Mouse (Mus musculus): ENCODE measurements at regions not wholly inside any gene's neighbourhood (a gene's known extent, or its start where the extent isn't known, plus 50 kb on each side); places are given as distances from the start of the nearest gene placed in this dataset.
A peak's percentile ranks its signal among the peaks of the same experiment; 100 is the strongest.

- H3K27me3 ChIP-seq (ENCODE audit: poor library complexity, severe bottlenecking) = no peaks in the 10 kb centered on the region
- peaks cover 34% of the 10 kb centered on the region for H3K36me3 ChIP-seq (replicated peaks)
- WGBS = 87% methylated on average over 1 of the region's 1 CpGs
- peaks cover 28% of the 10 kb centered on the region for H3K4me1 ChIP-seq
- H3K9me3 ChIP-seq = peaks cover 18% of the 10 kb centered on the region
- DNase-seq (ENCODE audit: extremely low spot score, low spot score) = no peak
- H3K4me3 ChIP-seq = no peak overlapping the region
- H3K27ac ChIP-seq = no peak overlapping the region
Measured at GRCm38 (mm10) chr5:64486761-64487160, 316.4 kb upstream of the Klf3 start.

GRCm38 (mm10) chr5:64487698-64488398 lies 315.3 kb upstream of the Klf3 start:
- H3K4me1 ChIP-seq = peaks cover 28% of the 10 kb centered on the region
- no peak overlapping the region for H3K4me3 ChIP-seq
- peaks cover 27% of the 10 kb centered on the region for H3K36me3 ChIP-seq (replicated peaks)
- DNase-seq (ENCODE audit: extremely low spot score, low spot score) = no peak
- WGBS = 87% methylated on average over 14 of the region's 14 CpGs
- H3K9me3 ChIP-seq = peaks cover 14% of the 10 kb centered on the region
- 0 out of 2 replicates have a peak overlapping the region, but pooled peaks have one; percentile 25 for H3K27ac ChIP-seq
- H3K27me3 ChIP-seq (ENCODE audit: poor library complexity, severe bottlenecking) = no peaks in the 10 kb centered on the region; the same call in 1 of the 2 replicates

- DNase-seq (ENCODE audit: extremely low spot score, low spot score) = peak; percentile 36
- Histone ChIP-seq H3K27ac (peak overlapping the region; percentile 57), H3K9me3 (peaks cover 11% of the 10 kb centered on the region), H3K27me3 (ENCODE audit: poor library complexity, severe bottlenecking) (no peaks in the 10 kb centered on the region; the same call in 1 of the 2 replicates), H3K4me1 (peaks cover 28% of the 10 kb centered on the region), H3K4me3 (no peak overlapping the region), H3K36me3 (replicated peaks) (peaks cover 20% of the 10 kb centered on the region)
- 35% methylated on average over 4 of the region's 4 CpGs for WGBS
Measured at GRCm38 (mm10) chr5:64489656-64490444, 313.3 kb upstream of the Klf3 start.

GRCm38 (mm10) chr5:64490445-64490950 lies 312.7 kb upstream of the Klf3 start:
- H3K4me3 ChIP-seq = no peak overlapping the region
- H3K27ac ChIP-seq = peak overlapping the region; percentile 57
- WGBS = 52% methylated on average over 5 of the region's 5 CpGs
- H3K27me3 ChIP-seq (ENCODE audit: poor library complexity, severe bottlenecking) = no peaks in the 10 kb centered on the region; the same call in 1 of the 2 replicates
- peaks cover 11% of the 10 kb centered on the region for H3K9me3 ChIP-seq
- peaks cover 18% of the 10 kb centered on the region for H3K36me3 ChIP-seq (replicated peaks)
- peaks cover 28% of the 10 kb centered on the region for H3K4me1 ChIP-seq
- no peak for DNase-seq (ENCODE audit: extremely low spot score, low spot score)

- H3K4me3 ChIP-seq = no peak overlapping the region
- peaks cover 21% of the 10 kb centered on the region for H3K4me1 ChIP-seq
- no peaks in the 10 kb centered on the region for H3K36me3 ChIP-seq (replicated peaks)
- WGBS = 96% methylated on average over 4 of the region's 4 CpGs
- no peaks in the 10 kb centered on the region for H3K9me3 ChIP-seq
- DNase-seq (ENCODE audit: extremely low spot score, low spot score) = no peak
- no peak overlapping the region for H3K27ac ChIP-seq
- no peaks in the 10 kb centered on the region; the same call in 1 of the 2 replicates for H3K27me3 ChIP-seq (ENCODE audit: poor library complexity, severe bottlenecking)
Measured at GRCm38 (mm10) chr5:64494429-64494828, 308.8 kb upstream of the Klf3 start.

GRCm38 (mm10) chr5:64496853-64497252 lies 306.3 kb upstream of the Klf3 start:
- H3K27me3 ChIP-seq (ENCODE audit: poor library complexity, severe bottlenecking) = no peaks in the 10 kb centered on the region; the same call in 1 of the 2 replicates
- no peak overlapping the region for H3K4me3 ChIP-seq
- 88% methylated on average over 4 of the region's 4 CpGs for WGBS
- no peak overlapping the region for H3K27ac ChIP-seq
- peaks cover 6% of the 10 kb centered on the region; the same call in 1 of the 2 replicates for H3K4me1 ChIP-seq
- no peaks in the 10 kb centered on the region for H3K9me3 ChIP-seq
- H3K36me3 ChIP-seq (replicated peaks) = no peaks in the 10 kb centered on the region
- DNase-seq (ENCODE audit: extremely low spot score, low spot score) = no peak

- Histone ChIP-seq H3K27me3 (ENCODE audit: poor library complexity, severe bottlenecking) (0 out of 2 replicates have a peak, but pooled peaks cover 5% of the 10 kb centered on the region), H3K9me3 (no peaks in the 10 kb centered on the region), H3K4me3 (no peak overlapping the region), H3K27ac (no peak overlapping the region), H3K36me3 (replicated peaks) (no peaks in the 10 kb centered on the region), H3K4me1 (peaks cover 12% of the 10 kb centered on the region)
- no peak for DNase-seq (ENCODE audit: extremely low spot score, low spot score)
- WGBS = 96% methylated on average over 5 of the region's 5 CpGs
Measured at GRCm38 (mm10) chr5:64498431-64498830, 304.8 kb upstream of the Klf3 start.

- Histone ChIP-seq H3K4me3 (no peak overlapping the region), H3K36me3 (replicated peaks) (no peaks in the 10 kb centered on the region), H3K27ac (no peak overlapping the region), H3K27me3 (ENCODE audit: poor library complexity, severe bottlenecking) (0 out of 2 replicates have a peak, but pooled peaks cover 5% of the 10 kb centered on the region), H3K9me3 (no peaks in the 10 kb centered on the region), H3K4me1 (peaks cover 19% of the 10 kb centered on the region)
- 95% methylated on average over 3 of the region's 3 CpGs for WGBS
- DNase-seq (ENCODE audit: extremely low spot score, low spot score) = no peak
Measured at GRCm38 (mm10) chr5:64499131-64499530, 304.1 kb upstream of the Klf3 start.

- Histone ChIP-seq H3K4me3 (no peak overlapping the region), H3K36me3 (replicated peaks) (no peaks in the 10 kb centered on the region), H3K27ac (no peak overlapping the region), H3K27me3 (ENCODE audit: poor library complexity, severe bottlenecking) (0 out of 2 replicates have a peak, but pooled peaks cover 5% of the 10 kb centered on the region), H3K9me3 (no peaks in the 10 kb centered on the region), H3K4me1 (peaks cover 32% of the 10 kb centered on the region)
- WGBS = 86% methylated on average over 8 of the region's 8 CpGs
- DNase-seq (ENCODE audit: extremely low spot score, low spot score) = no peak
Measured at GRCm38 (mm10) chr5:64500413-64500812, 302.8 kb upstream of the Klf3 start.

- WGBS = 91% methylated on average over 4 of the region's 4 CpGs
- DNase-seq (ENCODE audit: extremely low spot score, low spot score) = no peak
- Histone ChIP-seq H3K4me1 (peaks cover 37% of the 10 kb centered on the region), H3K4me3 (no peak overlapping the region), H3K27me3 (ENCODE audit: poor library complexity, severe bottlenecking) (0 out of 2 replicates have a peak, but pooled peaks cover 5% of the 10 kb centered on the region), H3K36me3 (replicated peaks) (no peaks in the 10 kb centered on the region), H3K9me3 (no peaks in the 10 kb centered on the region), H3K27ac (0 out of 2 replicates have a peak overlapping the region, but pooled peaks have one; percentile 8)
Measured at GRCm38 (mm10) chr5:64500866-64501265, 302.3 kb upstream of the Klf3 start.

GRCm38 (mm10) chr5:64501746-64502145 lies 301.4 kb upstream of the Klf3 start:
- no peaks in the 10 kb centered on the region for H3K9me3 ChIP-seq
- 0 out of 2 replicates have a peak, but pooled peaks cover 5% of the 10 kb centered on the region for H3K27me3 ChIP-seq (ENCODE audit: poor library complexity, severe bottlenecking)
- peaks cover 46% of the 10 kb centered on the region for H3K4me1 ChIP-seq
- DNase-seq (ENCODE audit: extremely low spot score, low spot score) = no peak
- no peak overlapping the region for H3K4me3 ChIP-seq
- 80% methylated on average over 5 of the region's 5 CpGs for WGBS
- H3K36me3 ChIP-seq (replicated peaks) = no peaks in the 10 kb centered on the region
- no peak overlapping the region for H3K27ac ChIP-seq

GRCm38 (mm10) chr5:64503514-64503913 lies 299.7 kb upstream of the Klf3 start:
- 71% methylated on average over 4 of the region's 4 CpGs for WGBS
- DNase-seq (ENCODE audit: extremely low spot score, low spot score) = no peak
- Histone ChIP-seq H3K27me3 (ENCODE audit: poor library complexity, severe bottlenecking) (0 out of 2 replicates have a peak, but pooled peaks cover 5% of the 10 kb centered on the region), H3K36me3 (replicated peaks) (no peaks in the 10 kb centered on the region), H3K4me1 (peaks cover 47% of the 10 kb centered on the region), H3K4me3 (no peak overlapping the region), H3K9me3 (no peaks in the 10 kb centered on the region), H3K27ac (peak overlapping the region; percentile 56)

Measured in forebrain, embryonic 10.5 days (tissue).